Mouse (Mus musculus) ZHBTc4 (cell line): ENCODE measurements at regions not wholly inside any gene's neighbourhood (a gene's known extent, or its start where the extent isn't known, plus 50 kb on each side); places are given as distances from the start of the nearest gene placed in this dataset.

ENCODE experiments used
- DNase-seq: peaks from one replicate; pipeline ENCODE4 v3.0.0-alpha.2; 2011; ENCODE audit warnings: low read depth, low spot score

- no peak for DNase-seq
Measured at GRCm38 (mm10) chr7:73827549-73827948, 87.4 kb downstream of the Fam174b start.

GRCm38 (mm10) chr7:73830581-73830980, 90.5 kb downstream of the Fam174b start:
- DNase-seq: no peak

- DNase-seq: no peak
Measured at GRCm38 (mm10) chr7:73840381-73840780, 100.3 kb downstream of the Fam174b start.

GRCm38 (mm10) chr7:73852184-73852583, 112.1 kb downstream of the Fam174b start:
- no peak for DNase-seq

GRCm38 (mm10) chr7:73853296-73853950, 113.3 kb downstream of the Fam174b start:
- peak; percentile 58 for DNase-seq

- DNase-seq: peak; percentile 72
Measured at GRCm38 (mm10) chr7:73855489-73855888, 115.4 kb downstream of the Fam174b start.

- no peak for DNase-seq
Measured at GRCm38 (mm10) chr7:73856908-73857307, 116.8 kb downstream of the Fam174b start.

GRCm38 (mm10) chr7:73865086-73865485, 125.0 kb downstream of the Fam174b start:
- peak; percentile 51 for DNase-seq

- peak; percentile 80 for DNase-seq
Measured at GRCm38 (mm10) chr7:73872181-73872580, 132.1 kb downstream of the Fam174b start.

GRCm38 (mm10) chr7:73881252-73882042, 132.0 kb downstream of the St8sia2 start:
- no peak for DNase-seq

GRCm38 (mm10) chr7:73886152-73886551, 127.3 kb downstream of the St8sia2 start:
- no peak for DNase-seq
